Mouse (Mus musculus) lung, adult 2 months (tissue): ENCODE data around the gene Irgc1.

Source experiments
- CTCF ChIP-seq: fragments of 200-500 bp; IDR thresholded peaks from 2 replicates; pipeline ENCODE4 v1.5.1; 2011; ENCODE audit warnings: mild to moderate bottlenecking, low read length, control low read depth; ENCODE audit not compliant: insufficient read depth
- POLR2A ChIP-seq: fragments of 200-500 bp; IDR thresholded peaks from 2 replicates; pipeline ENCODE4 v1.6.1; 2011; ENCODE audit warnings: low read depth, mild to moderate bottlenecking, control low read depth, low read length, borderline replicate concordance; ENCODE audit errors: extremely low read depth

DNA sequence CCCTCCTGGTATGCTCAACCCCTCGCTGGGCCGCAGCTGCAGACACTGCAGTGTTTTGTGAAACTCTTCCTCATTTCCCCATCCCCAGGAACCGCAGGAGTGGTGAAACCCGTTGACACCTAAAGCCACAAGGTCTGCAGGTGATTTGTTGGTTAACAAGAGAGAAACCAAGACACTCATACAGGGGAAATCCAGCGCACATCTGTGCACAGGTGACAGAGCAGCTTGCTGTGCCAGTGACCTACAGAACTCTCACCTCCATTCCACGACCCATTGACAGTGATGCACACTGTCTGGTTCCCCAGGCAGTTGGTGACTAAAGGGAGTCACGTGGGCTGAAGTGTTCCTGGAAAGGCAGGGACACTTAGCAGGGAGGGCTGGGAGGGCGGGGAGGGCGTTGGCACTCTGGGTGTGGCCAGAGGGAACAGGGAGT lies 1.5 kb downstream of the Irgc1 start:
- no peak for TF ChIP-seq CTCF
- TF ChIP-seq POLR2A = no peak
